Mouse (Mus musculus) CD4-positive naive resting alpha-beta T cell, adult 57 days (primary cell): ENCODE measurements around the gene Mrpl46. TPM values are rescaled to one million over a fixed set of nuclear protein-coding genes. Genes with fewer than 3 reads are reported as not detected.

Experiments used
- total RNA-seq: library from RNA; stranded (reverse); gene quantifications from one replicate; pipeline ENCODE4 v1.2.4, GENCODE M21; 2023

Gene Mrpl46
- 27.7 TPM for total RNA-seq

DNA sequence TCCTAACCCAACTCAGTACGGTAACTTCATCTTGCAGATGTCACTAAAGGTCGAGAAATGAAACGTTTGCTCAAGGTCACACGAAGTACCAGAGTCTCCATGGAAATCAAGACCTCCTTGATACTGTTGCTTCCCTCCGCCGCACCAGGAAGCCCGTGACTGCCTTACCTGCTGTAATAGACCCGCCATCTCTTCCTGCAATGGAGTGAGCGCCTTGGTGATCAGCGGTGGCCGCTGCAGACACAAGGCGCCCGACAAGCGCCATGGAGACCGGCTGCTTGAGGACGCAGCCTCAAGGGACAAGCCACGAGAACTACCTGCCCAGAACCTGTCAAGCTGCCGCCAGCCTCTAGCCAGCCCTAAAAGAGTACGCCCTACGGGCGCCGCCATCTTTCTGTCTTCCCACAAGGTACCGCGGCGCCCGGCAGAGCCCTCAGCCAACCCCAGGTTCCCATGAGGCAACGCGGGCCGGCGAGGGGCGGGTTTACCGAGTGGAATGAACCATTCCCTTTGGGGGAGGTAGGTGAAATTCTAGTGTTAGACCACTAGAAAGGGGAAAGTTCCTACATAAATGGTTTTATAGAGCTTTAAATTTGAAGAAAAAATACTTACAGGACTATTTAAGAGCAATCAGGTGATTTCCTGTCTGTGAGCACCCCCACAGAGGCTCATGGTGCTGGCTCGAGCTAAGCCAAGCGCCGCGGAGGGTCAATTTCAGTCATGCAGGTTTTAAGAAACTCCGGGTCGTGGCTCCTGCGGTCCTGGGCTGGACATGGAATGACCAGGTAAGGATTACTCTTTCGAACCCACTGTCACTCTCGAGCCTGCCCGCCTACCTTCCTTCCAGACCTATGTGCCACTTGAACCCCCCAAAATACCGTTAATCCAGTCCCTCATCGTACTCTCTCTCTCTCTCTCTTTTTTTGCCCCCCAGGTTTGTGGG, at the start of gene Mrpl46, which contains the start of gene Mrps11:
TSS of gene Mrpl46 (minus strand) at position 893 of the 943 bp plus-strand sequence.
TSS of gene Mrps11 (plus strand) at position 481 of the 943 bp plus-strand sequence.

GRCm38 (mm10) chr7:78737614-78738210, 45.6 kb downstream of the Mrpl46 start, which contains the start of gene Ntrk3:
Gene Ntrk3 (minus strand): TSS chr7:78738012.

Other genes starting within 250 kb of the Mrpl46 start
- gene Ntrk3, start 45.5 kb downstream of the Mrpl46 start, total RNA-seq, result 17.9 TPM
- gene Mrps11, start 412 bp downstream of the Mrpl46 start, total RNA-seq, result 30.0 TPM
- 18.4 TPM for gene Det1, start 63.7 kb upstream of the Mrpl46 start, total RNA-seq
- 31.2 TPM for gene Aen, start 112.3 kb upstream of the Mrpl46 start, total RNA-seq
- 16.0 TPM for gene Isg20, start 129.9 kb upstream of the Mrpl46 start, total RNA-seq